Mouse (Mus musculus): ENCODE data around the gene Mrpl17. TPM values are rescaled to one million over a fixed set of nuclear protein-coding genes. Genes with fewer than 3 reads are reported as not detected.

Gene Mrpl17
- total RNA-seq (2012; rRNA removed) (306 and 329 TPM in 2 replicates), total RNA-seq (2014; rRNA removed) (451 and 525 TPM in 2 replicates), polyA plus RNA-seq (2012; ENCODE audit: insufficient read length, low read depth) (379 and 399 TPM in 2 replicates)

DNA sequence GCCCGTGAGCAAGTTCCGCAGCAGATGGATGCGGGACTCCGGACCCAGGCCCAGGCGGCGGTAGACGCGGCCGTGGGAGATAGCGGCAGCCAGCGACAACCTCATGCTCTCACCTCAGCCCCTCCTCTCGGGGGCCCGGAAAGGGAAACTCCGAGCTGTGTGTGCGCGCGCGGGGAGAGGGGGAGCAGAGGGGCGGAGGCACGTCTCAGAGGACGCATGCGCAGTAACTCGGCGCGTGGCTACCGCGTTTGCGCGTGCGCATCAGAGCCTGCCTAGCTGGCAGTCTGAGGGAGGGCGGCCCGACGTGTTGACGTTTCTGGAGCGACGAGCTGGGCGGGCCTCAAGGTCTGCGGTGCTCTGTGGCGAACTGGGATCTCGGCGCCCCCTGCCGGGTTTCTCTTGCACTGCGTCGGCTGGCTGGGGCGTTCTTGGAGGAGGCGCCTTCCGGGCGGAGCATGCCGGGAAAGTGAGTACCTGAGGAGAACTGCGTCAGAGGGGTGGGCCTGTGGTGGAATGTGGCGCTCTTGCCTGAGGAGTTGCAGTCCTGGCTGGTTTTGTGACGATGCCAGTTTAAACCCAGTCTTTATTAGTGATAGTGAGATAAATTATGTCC, at the start of gene Mrpl17:
Gene Mrpl17 (minus strand): TSS at position 223 of the 613 bp plus-strand sequence.
- Histone ChIP-seq H3K27me3 (replicated peaks) (no peaks in the 10 kb centered on the region), H3K9me3 (replicated peaks; ENCODE audit: low read length) (peaks cover 4% of the 10 kb centered on the region), H3K4me1 (ENCODE audit: control insufficient read depth in 1 of 2, insufficient read depth in 2 of 2) (peaks cover 0 to 24% of the 10 kb centered on the region in 2 experiments; a peak in 3 of 4 replicates), H3K79me2 (replicated peaks; ENCODE audit: control insufficient read depth, extremely low read depth, insufficient read depth, poor library complexity, severe bottlenecking) (peaks cover 14% of the 10 kb centered on the region), H3K36me3 (replicated peaks in 1 of 2; ENCODE audit: control insufficient read depth in 1 of 2, insufficient read depth in 1 of 2, low read length in 1 of 2) (peaks cover 13 to 36% of the 10 kb centered on the region in 2 experiments), H3K4me2 (ENCODE audit: insufficient read depth, low read depth, poor library complexity, severe bottlenecking) (peak within 1 kb of the TSS; percentile 44), H3K27ac (ENCODE audit: insufficient read depth, low read depth) (peak within 1 kb of the TSS; percentile 64), H3K4me3 (replicated peaks in 1 of 3; ENCODE audit: low read depth in 2 of 3, low read length in 2 of 3, poor library complexity in 1 of 3) (peak within 1 kb of the TSS; percentile 78 to 91 (median 89)), H3K9ac (ENCODE audit: insufficient read depth, low read depth) (peak within 1 kb of the TSS; percentile 83)
- DNase-seq (ENCODE audit: extremely low read depth), result peak; percentile 99
- dilution Hi-C loops (cut with MboI; ENCODE audit: extremely low pct_ligation_motif_present, extremely low pct_unique_long_range_greater_than_20kb, low sequenced_read_pairs) (no loop called here), in situ Hi-C loops (cut with MboI; ENCODE audit: low pct_ligation_motif_present, low pct_unique_long_range_greater_than_20kb, low sequenced_read_pairs) (no loop called here)
- TF ChIP-seq EP300 (IDR thresholded peaks at IDR 0.05; ENCODE audit: low read length), result no peak
- TF ChIP-seq POLR2AphosphoS2 (IDR thresholded peaks at IDR 0.05; ENCODE audit: low read depth, low read length), result peak; percentile 78; the same call in 1 of the 2 replicates
- peak; percentile 76 for TF ChIP-seq SMC3 (IDR thresholded peaks at IDR 0.05; ENCODE audit: low read depth, low read length)
- peak; percentile 81 for TF ChIP-seq TBP (conservative IDR thresholded peaks at IDR 0.05; ENCODE audit: low read depth, low read length)
- TF ChIP-seq USF2 (conservative IDR thresholded peaks at IDR 0.05; ENCODE audit: low read depth, low read length), result no peak
- TF ChIP-seq MEF2A (IDR thresholded peaks at IDR 0.05; ENCODE audit: borderline replicate concordance, low read depth, low read length), result peak; percentile 73; the same call in 1 of the 2 replicates
- TF ChIP-seq IRF4 (IDR thresholded peaks at IDR 0.05; ENCODE audit: low read depth, low read length), result peak; percentile 87
- no peak for TF ChIP-seq CHD2 (IDR thresholded peaks at IDR 0.05; ENCODE audit: low read length)
- TF ChIP-seq E2F4 (IDR thresholded peaks at IDR 0.05; ENCODE audit: insufficient replicate concordance, low read depth, low read length), result 0 out of 2 replicates have a peak, but pooled peaks have one; percentile 44
- TF ChIP-seq SIN3A (IDR thresholded peaks at IDR 0.05; ENCODE audit: low read length), result no peak; the same call in 1 of the 2 replicates
- TF ChIP-seq GABPA (IDR thresholded peaks at IDR 0.05; ENCODE audit: insufficient replicate concordance, low read depth, low read length), result no peak
- peak; percentile 93 for TF ChIP-seq POLR2A (IDR thresholded peaks at IDR 0.05; ENCODE audit: low read depth, low read length)
- TF ChIP-seq MXI1 (IDR thresholded peaks at IDR 0.05; ENCODE audit: low read depth, low read length), result peak; percentile 90
- no peak for TF ChIP-seq JUND (conservative IDR thresholded peaks at IDR 0.05; ENCODE audit: low read depth, low read length)
- peak; percentile 82 for TF ChIP-seq RAD21 (IDR thresholded peaks at IDR 0.05; ENCODE audit: low read depth, low read length)
- peak; percentile 83; the same call in 1 of the 2 replicates for TF ChIP-seq MAX (IDR thresholded peaks at IDR 0.05; ENCODE audit: low read length)
- TF ChIP-seq ZKSCAN1 (IDR thresholded peaks at IDR 0.05; ENCODE audit: borderline replicate concordance, low read depth, low read length), result no peak
- TF ChIP-seq ZC3H11A (IDR thresholded peaks at IDR 0.05; ENCODE audit: low read depth, low read length), result no peak
- peak; percentile 98 for TF ChIP-seq NRF1 (IDR thresholded peaks at IDR 0.05; ENCODE audit: low read depth, low read length)
- no peak for TF ChIP-seq MAFK (IDR thresholded peaks at IDR 0.05; ENCODE audit: insufficient replicate concordance, low read length)
- TF ChIP-seq NELFE (IDR thresholded peaks at IDR 0.05; ENCODE audit: low read depth, low read length), result peak; percentile 89
- peak; percentile 92 for TF ChIP-seq ELF1 (IDR thresholded peaks at IDR 0.05; ENCODE audit: low read depth, low read length)
- TF ChIP-seq TCF12 (IDR thresholded peaks at IDR 0.05; ENCODE audit: low read depth, low read length), result peak; percentile 87
- TF ChIP-seq MAZ (IDR thresholded peaks at IDR 0.05; ENCODE audit: low read depth, low read length), result peak; percentile 97
- TF ChIP-seq JUN (IDR thresholded peaks at IDR 0.05; ENCODE audit: insufficient read depth, low read depth, low read length), result no peak
- TF ChIP-seq PAX5 (IDR thresholded peaks at IDR 0.05; ENCODE audit: low read length), result no peak
- peak; percentile 31; the same call in 1 of the 2 replicates for TF ChIP-seq BHLHE40 (IDR thresholded peaks at IDR 0.05; ENCODE audit: low read depth, low read length)
- TF ChIP-seq ETS1 (conservative IDR thresholded peaks at IDR 0.05; ENCODE audit: low read depth, low read length), result 0 out of 2 replicates have a peak, but pooled peaks have one; percentile 12
- TF ChIP-seq ZNF384 (IDR thresholded peaks at IDR 0.05; ENCODE audit: low read depth, low read length), result no peak
- TF ChIP-seq UBTF (IDR thresholded peaks at IDR 0.05; ENCODE audit: low read depth, low read length), result no peak
- peak; percentile 24; the same call in 1 of the 2 replicates for TF ChIP-seq MYC (IDR thresholded peaks at IDR 0.05; ENCODE audit: low read depth, low read length)
- peak; percentile 1; the same call in 1 of the 2 replicates for TF ChIP-seq USF1 (IDR thresholded peaks at IDR 0.05; ENCODE audit: low read depth, low read length)
- peak; percentile 88 for TF ChIP-seq HCFC1 (IDR thresholded peaks at IDR 0.05; ENCODE audit: low read depth, low read length)
- no peak for TF ChIP-seq CHD1 (IDR thresholded peaks at IDR 0.05; ENCODE audit: low read depth, low read length)
- peak; percentile 90 for TF ChIP-seq ZMIZ1 (IDR thresholded peaks at IDR 0.05; ENCODE audit: low read depth, low read length)
- peak; percentile 35 to 91; a peak in 3 of 4 replicates for TF ChIP-seq CTCF (conservative IDR thresholded peaks at IDR 0.05 in 1 of 2, IDR thresholded peaks at IDR 0.05 in 1 of 2; ENCODE audit: low read depth in 2 of 2, low read length in 2 of 2)
- no peak for TF ChIP-seq RCOR1 (conservative IDR thresholded peaks at IDR 0.05; ENCODE audit: low read depth, low read length)
- peak; percentile 63; the same call in 1 of the 2 replicates for TF ChIP-seq KAT2A (IDR thresholded peaks at IDR 0.05; ENCODE audit: insufficient replicate concordance, low read length)

All from CH12.LX (cell line).